Mouse (Mus musculus) lung, postnatal 10 days (tissue): ENCODE measurements around the gene Kcnip1.

Source experiments
- DNase-seq: peaks from one replicate; pipeline ENCODE4 v3.0.0; 2021

The Kcnip1 gene

GRCm38 (mm10) chr11:33654485-33654884 lies 338.5 kb downstream of the Kcnip1 start:
- DNase-seq, result no peak

DNA sequence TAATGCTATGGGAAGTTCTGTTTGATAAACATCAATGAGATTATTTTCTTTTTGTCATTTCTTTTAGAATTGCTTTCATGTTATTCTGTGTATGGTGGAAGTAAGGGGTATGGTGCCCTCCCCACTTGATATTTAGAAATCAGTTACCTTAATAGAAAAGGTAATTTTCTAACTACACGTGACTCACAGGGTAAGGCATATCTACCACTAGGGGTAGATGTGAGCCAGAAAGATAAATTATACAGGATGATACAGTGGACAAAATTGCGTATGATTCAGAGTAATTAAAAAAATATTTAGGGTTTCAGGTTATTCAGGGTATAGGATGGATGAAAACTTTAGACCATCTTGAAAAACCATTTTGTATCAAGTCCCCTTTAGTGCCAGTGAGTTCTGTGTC lies 343.6 kb downstream of the Kcnip1 start:
- no peak for DNase-seq

DNA sequence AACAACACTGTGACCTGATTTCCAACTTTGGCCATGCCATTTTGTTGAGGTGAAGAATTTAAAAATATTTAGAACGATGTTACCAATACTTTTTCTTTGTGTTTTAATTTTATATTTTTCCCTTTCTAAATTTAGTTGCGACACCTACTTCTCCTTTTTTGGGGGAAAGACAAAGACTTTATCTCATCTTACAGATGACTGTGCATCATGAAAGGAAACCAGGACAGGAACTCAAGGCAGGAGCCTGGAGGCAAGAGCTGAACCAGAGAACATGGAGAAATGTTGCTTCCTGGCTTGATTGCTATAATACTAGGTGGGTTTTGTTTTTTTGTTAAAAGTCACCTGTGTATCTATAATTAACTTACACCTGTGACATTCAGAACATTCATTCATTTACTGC lies 355.8 kb downstream of the Kcnip1 start:
- DNase-seq, result no peak

GRCm38 (mm10) chr11:33627136-33627742 lies 365.7 kb downstream of the Kcnip1 start:
- DNase-seq, result peak; percentile 5

GRCm38 (mm10) chr11:33614218-33614617 lies 378.7 kb downstream of the Kcnip1 start:
- peak; percentile 83 for DNase-seq

DNA sequence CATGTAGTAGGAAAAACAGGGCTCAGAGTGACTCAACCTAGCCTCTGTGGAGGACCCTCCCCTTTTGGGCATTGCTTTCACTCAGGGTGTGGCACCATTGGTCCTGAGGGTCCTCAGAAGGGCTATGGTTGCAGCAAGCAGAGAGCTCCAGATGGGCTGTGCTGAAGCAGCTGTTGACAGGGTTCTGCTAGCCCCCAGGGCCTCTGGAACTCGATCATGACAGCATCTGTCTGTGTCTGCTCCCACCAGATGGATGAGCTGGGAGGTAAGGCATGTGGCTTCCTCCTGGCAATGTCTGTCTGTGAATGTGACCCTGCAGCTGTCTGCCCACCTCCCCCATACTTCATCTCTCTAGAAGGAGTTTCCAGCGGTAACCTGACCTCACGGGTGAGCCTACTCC lies 385.2 kb downstream of the Kcnip1 start:
- DNase-seq, result no peak

DNA sequence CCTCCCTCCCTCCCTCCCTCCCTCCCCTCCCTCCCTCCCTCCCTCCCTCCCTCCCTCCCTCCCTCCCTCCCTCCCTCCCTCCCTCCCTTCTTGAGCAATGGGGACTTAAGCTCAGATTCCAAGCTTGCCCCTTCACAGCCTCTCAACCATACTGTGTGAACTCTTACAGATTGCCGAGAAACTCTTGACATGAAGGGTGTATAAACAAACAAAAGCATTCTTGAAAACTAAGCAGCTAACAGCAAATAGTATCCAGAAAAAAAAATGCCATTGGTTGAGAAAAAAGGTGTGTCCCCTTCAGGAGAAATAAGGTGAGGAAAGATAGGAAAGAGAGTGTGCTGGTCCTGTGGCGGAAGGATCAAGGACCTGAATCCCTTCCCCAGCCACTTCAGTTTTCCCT lies 389.8 kb downstream of the Kcnip1 start:
- DNase-seq, result peak; percentile 10

DNA sequence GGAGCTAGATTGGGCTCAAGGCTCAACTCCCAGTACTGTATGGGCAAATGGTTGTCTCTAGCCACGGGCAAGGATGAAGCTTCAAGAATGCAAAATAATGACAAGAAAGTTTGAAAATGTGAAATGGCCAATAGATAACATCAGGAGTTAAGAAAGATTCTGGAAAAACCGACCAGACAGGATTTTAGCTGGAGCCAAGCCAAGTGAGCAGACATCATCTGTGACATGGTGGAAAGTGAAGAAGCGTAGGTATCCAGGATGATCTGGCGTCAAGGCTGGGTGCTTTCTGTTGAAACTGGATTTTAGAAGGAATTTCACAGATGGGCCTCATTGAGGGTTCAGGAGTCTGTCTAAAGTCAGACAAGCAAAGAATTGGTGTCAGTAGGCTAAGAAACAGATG lies 394.0 kb downstream of the Kcnip1 start, which contains the start of gene D130052B06Rik:
TSS of gene D130052B06Rik (plus strand) at position 317 of the 400 bp plus-strand sequence.
- DNase-seq, result no peak

GRCm38 (mm10) chr11:33596655-33597054 lies 396.3 kb downstream of the Kcnip1 start:
- DNase-seq, result no peak

DNA sequence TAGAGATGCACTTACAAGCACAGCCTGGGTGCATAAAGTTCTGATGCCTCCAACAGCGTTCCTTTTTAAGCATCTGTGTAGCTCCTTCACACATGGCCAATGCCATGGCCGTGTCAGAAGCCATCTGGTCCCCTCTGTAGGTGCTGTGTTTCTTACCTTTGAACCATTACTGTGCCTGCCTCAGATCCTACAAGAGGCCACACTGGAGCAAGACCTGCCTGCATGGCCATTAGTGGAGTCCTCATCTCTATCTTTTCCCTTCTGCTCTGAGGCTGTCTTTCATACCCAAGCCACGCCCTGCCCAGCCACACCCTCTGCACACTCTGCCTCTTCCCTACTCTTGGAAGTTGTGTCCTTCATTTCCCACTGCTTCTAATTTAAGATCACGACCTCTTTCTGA lies 400.1 kb downstream of the Kcnip1 start:
- no peak for DNase-seq

- DNase-seq, result no peak
These were observed 402.2 kb downstream of the Kcnip1 start for GRCm38 (mm10) chr11:33590771-33591170.

GRCm38 (mm10) chr11:33586614-33587013 lies 406.3 kb downstream of the Kcnip1 start:
- DNase-seq, result no peak

GRCm38 (mm10) chr11:33579621-33580020 lies 413.3 kb downstream of the Kcnip1 start:
- DNase-seq, result peak; percentile 19
